8 mouse cellular contexts compared by ENCODE assay signal in genomic region chr3:30602740-30603098, GRCm38 (mm10). TPM values are rescaled to one million over a fixed set of nuclear protein-coding genes. Genes with fewer than 3 reads are reported as not detected.
DNase-seq lines count a peak whose midpoint lies in the region; ATAC-seq and TF ChIP-seq lines count a peak whose summit lies in the region.

No protein-coding gene starts in this region.

- peak; percentile 6 for ATAC-seq in frontal cortex, adult (ENCODE audit: low TSS enrichment)
- no peak; the same call in 1 of the 2 replicates for ATAC-seq in hindbrain, embryonic 14.5 days (ENCODE audit: low FRiP score)
- peak; percentile 60; the same call in 1 of the 2 replicates for ATAC-seq in neural tube, embryonic 12.5 days (ENCODE audit: low FRiP score, low read depth)

- no peak for TF ChIP-seq CTCF in cortical plate, adult 2 months (IDR thresholded peaks at IDR 0.05; ENCODE audit: extremely low read depth, insufficient read depth, low read length)

- TF ChIP-seq POLR2A in cortical plate, adult 2 months (IDR thresholded peaks at IDR 0.05; ENCODE audit: extremely low read depth, insufficient read depth, low read length): no peak

- H3K4me3 ChIP-seq in cortical plate, adult 2 months (ENCODE audit: insufficient read depth, low read length): peak overlapping the region; percentile 64
- peak overlapping the region; percentile 73 for H3K4me3 ChIP-seq in hindbrain, embryonic 14.5 days (replicated peaks; ENCODE audit: low read length)
- H3K4me3 ChIP-seq in neural tube, embryonic 12.5 days: peak overlapping the region; percentile 89

- H3K9me3 ChIP-seq in hindbrain, embryonic 14.5 days (ENCODE audit: control insufficient read depth, low read length): no peaks in the 10 kb centered on the region
- H3K9me3 ChIP-seq in neural tube, embryonic 12.5 days: no peaks in the 10 kb centered on the region

- H3K36me3 ChIP-seq in hindbrain, embryonic 14.5 days (replicated peaks; ENCODE audit: control insufficient read depth, insufficient read depth): peaks cover 31% of the 10 kb centered on the region
- peaks cover 18% of the 10 kb centered on the region for H3K36me3 ChIP-seq in neural tube, embryonic 12.5 days

- H3K4me1 ChIP-seq in cortical plate, adult 2 months (ENCODE audit: control insufficient read depth, insufficient read depth, low read length): no peaks in the 10 kb centered on the region; the same call in 1 of the 2 replicates
- H3K4me1 ChIP-seq in hindbrain, embryonic 14.5 days (replicated peaks; ENCODE audit: control insufficient read depth, insufficient read depth, low read length): peaks cover 15% of the 10 kb centered on the region; the same call in 1 of the 2 replicates
- H3K4me1 ChIP-seq in neural tube, embryonic 12.5 days: peaks cover 16% of the 10 kb centered on the region

- peak overlapping the region; percentile 82 for H3K4me2 ChIP-seq in hindbrain, embryonic 14.5 days (replicated peaks)
- peak overlapping the region; percentile 78 for H3K4me2 ChIP-seq in neural tube, embryonic 12.5 days (replicated peaks)

- no peak for DNase-seq in frontal cortex, postnatal 36 days (ENCODE audit: low spot score in 2 of 2)
- peak; percentile 88 for DNase-seq in CD4-positive helper T cell, adult 2 months (ENCODE audit: low read depth, low spot score)
- no peak for DNase-seq in hindbrain, embryonic 14.5 days (ENCODE audit: low spot score)
- DNase-seq in liver: peak; percentile 86
- DNase-seq in layer of hippocampus, adult 11-12 months (ENCODE audit: low spot score): no peak

- WGBS in hindbrain, embryonic 14.5 days: under 1% methylated on average over 27 of the region's 27 CpGs
- under 1% methylated on average over 27 of the region's 27 CpGs for WGBS in neural tube, embryonic 12.5 days

- H3K9ac ChIP-seq in hindbrain, embryonic 14.5 days: peak overlapping the region; percentile 79
- peak overlapping the region; percentile 83 for H3K9ac ChIP-seq in neural tube, embryonic 12.5 days

- no peaks in the 10 kb centered on the region for H3K27me3 ChIP-seq in hindbrain, embryonic 14.5 days (ENCODE audit: control insufficient read depth, insufficient read depth, low read length)
- peaks cover 4% of the 10 kb centered on the region; the same call in 1 of the 2 replicates for H3K27me3 ChIP-seq in neural tube, embryonic 12.5 days (replicated peaks)

- peak overlapping the region; percentile 39 for H3K27ac ChIP-seq in cortical plate, adult 2 months (ENCODE audit: insufficient read depth, low read length)
- H3K27ac ChIP-seq in hindbrain, embryonic 14.5 days: peak overlapping the region; percentile 89
- H3K27ac ChIP-seq in neural tube, embryonic 12.5 days: peak overlapping the region; percentile 91

RNA-seq across cellular contexts. Expression of gene Mynn, which starts 0.9 kb away (rescaled TPM):
- polyA plus RNA-seq in cortical plate, adult 2 months (2012; rRNA removed): 10.4 and 15.5 TPM in 2 replicates
- polyA plus RNA-seq in hindbrain, embryonic 14.5 days (2014; fragmentation: Nextera tagmentation; extraction: Ambion mirVana): 33.5 and 33.7 TPM in 2 replicates
- polyA plus RNA-seq in neural tube, embryonic 12.5 days (2016; fragmentation: Nextera tagmentation; extraction: Ambion mirVana): 34.6 and 38.8 TPM in 2 replicates

RNA-seq across cellular contexts. Expression of gene Actrt3, which starts 3.0 kb away (rescaled TPM):
- polyA plus RNA-seq in cortical plate, adult 2 months (2012; rRNA removed): 0.65 and 0.78 TPM in 2 replicates
- polyA plus RNA-seq in hindbrain, embryonic 14.5 days (2014; fragmentation: Nextera tagmentation; extraction: Ambion mirVana): 0.65 and 0.74 TPM in 2 replicates
- polyA plus RNA-seq in neural tube, embryonic 12.5 days (2016; fragmentation: Nextera tagmentation; extraction: Ambion mirVana): 0.19 TPM in 1 of 2 replicates, not detected in the other

RNA-seq across cellular contexts. Expression of gene Lrriq4, which starts 41.6 kb away (rescaled TPM):
- not detected in 2 replicates for polyA plus RNA-seq in cortical plate, adult 2 months (2012; rRNA removed)
- 0.08 TPM in 1 of 2 replicates, not detected in the other for polyA plus RNA-seq in hindbrain, embryonic 14.5 days (2014; fragmentation: Nextera tagmentation; extraction: Ambion mirVana)
- not detected in 2 replicates for polyA plus RNA-seq in neural tube, embryonic 12.5 days (2016; fragmentation: Nextera tagmentation; extraction: Ambion mirVana)

RNA-seq across cellular contexts. Expression of gene Lrrc34, which starts 45.0 kb away (rescaled TPM):
- 0.17 TPM in 1 of 2 replicates, not detected in the other for polyA plus RNA-seq in cortical plate, adult 2 months (2012; rRNA removed)
- 1.7 and 2.9 TPM in 2 replicates for polyA plus RNA-seq in hindbrain, embryonic 14.5 days (2014; fragmentation: Nextera tagmentation; extraction: Ambion mirVana)
- polyA plus RNA-seq in neural tube, embryonic 12.5 days (2016; fragmentation: Nextera tagmentation; extraction: Ambion mirVana): 0.92 and 1.6 TPM in 2 replicates

RNA-seq across cellular contexts. Expression of gene Mecom, which starts 54.9 kb away (rescaled TPM):
- 2.6 and 3.2 TPM in 2 replicates for polyA plus RNA-seq in cortical plate, adult 2 months (2012; rRNA removed)
- polyA plus RNA-seq in hindbrain, embryonic 14.5 days (2014; fragmentation: Nextera tagmentation; extraction: Ambion mirVana): 12.6 and 13.7 TPM in 2 replicates
- polyA plus RNA-seq in neural tube, embryonic 12.5 days (2016; fragmentation: Nextera tagmentation; extraction: Ambion mirVana): 16.1 and 18.4 TPM in 2 replicates

Comparison
In these comparisons a context has a peak if more than half of its experiments do, and no peak if none do; other contexts are left out.
1. DNase-seq: peak in CD4-positive helper T cell, adult 2 months (single experiment) and liver (single experiment); none in frontal cortex, postnatal 36 days (0 of 2), hindbrain, embryonic 14.5 days (single experiment) and layer of hippocampus, adult 11-12 months (single experiment).
2. H3K27ac ChIP-seq: peak in every context shown above with its lines; median percentile 91 in neural tube, embryonic 12.5 days; 89 in hindbrain, embryonic 14.5 days; 39 in cortical plate, adult 2 months.
3. Peak in every context shown above with its lines, with median percentiles within 50 percentile points of each other: H3K4me3 ChIP-seq.